Mouse (Mus musculus): ENCODE data around the gene Gm8232. TPM values are rescaled to one million over a fixed set of nuclear protein-coding genes. Genes with fewer than 3 reads are reported as not detected.
"Not testable (repeated sequence)": the region's sequence is repeated elsewhere in the genome, so short reads cannot be mapped to it uniquely, and the experiment has no call there.

Gene Gm8232
- total RNA-seq (2014; rRNA removed) (not detected in 2 replicates), polyA plus RNA-seq (2012; rRNA removed) (not detected in 2 replicates)

DNA sequence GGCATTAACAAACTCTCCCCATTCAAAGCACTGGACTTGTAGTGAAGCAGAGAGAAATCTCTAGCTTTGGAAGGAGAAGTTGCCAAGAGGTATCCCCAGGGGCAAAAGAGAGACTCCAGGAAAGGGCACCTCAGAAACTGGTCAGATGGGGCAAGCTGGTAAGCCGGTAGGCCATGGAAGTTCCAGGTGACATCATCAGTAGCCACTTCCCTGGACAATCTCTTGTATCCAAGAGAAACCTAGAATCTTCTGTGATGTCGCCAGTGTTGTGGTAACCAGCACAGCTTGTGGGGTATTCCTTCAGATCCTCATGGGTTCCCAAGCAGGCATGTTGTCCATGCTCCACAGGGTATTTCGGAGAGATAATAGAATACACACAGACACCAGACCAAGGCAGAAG is at the start of gene Gm8232:
Gene Gm8232 (plus strand): TSS at position 301 of the 400 bp plus-strand sequence.
- not testable (repeated sequence) for H3K4me3 ChIP-seq (ENCODE audit: insufficient read depth, low read depth, low read length); H3K27ac ChIP-seq (replicated peaks; ENCODE audit: insufficient read depth, low read depth, low read length); H3K36me3 ChIP-seq (ENCODE audit: control insufficient read depth, insufficient read depth, low read length); H3K9ac ChIP-seq (ENCODE audit: low read depth, low read length); H3K4me1 ChIP-seq (ENCODE audit: control insufficient read depth, insufficient read depth, low read length); H3K27me3 ChIP-seq (ENCODE audit: control insufficient read depth, insufficient read depth, low read length); H3K79me2 ChIP-seq (ENCODE audit: control insufficient read depth, insufficient read depth, low read length); DNase-seq (ENCODE audit: extremely low read depth, low read depth, low spot score)
- 92% methylated on average over 3 of the region's 3 CpGs for WGBS

DNA sequence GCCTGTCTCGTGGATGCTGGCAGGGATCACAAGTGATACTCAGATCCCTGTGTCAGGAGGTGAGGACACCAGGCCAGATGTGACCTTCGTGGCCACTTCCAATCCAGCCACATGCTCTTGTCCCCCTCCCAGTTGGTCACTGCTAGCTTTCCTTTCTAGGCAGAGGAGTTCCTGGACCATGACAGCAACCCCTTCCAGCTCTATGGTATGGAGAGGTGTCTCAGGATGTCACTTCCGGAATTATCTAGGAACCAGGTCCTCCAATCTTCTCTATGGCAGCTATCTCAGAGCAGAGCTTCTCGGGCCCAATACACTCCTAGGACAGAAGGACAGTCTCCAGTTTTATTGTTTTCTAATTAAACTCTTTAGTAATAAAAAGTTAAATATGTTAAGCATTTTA is 49.2 kb upstream of the Gm8232 start:
- not testable (repeated sequence) for H3K79me2 ChIP-seq (ENCODE audit: control insufficient read depth, insufficient read depth, low read length); H3K27me3 ChIP-seq (ENCODE audit: control insufficient read depth, insufficient read depth, low read length); H3K27ac ChIP-seq (replicated peaks; ENCODE audit: insufficient read depth, low read depth, low read length); DNase-seq (ENCODE audit: extremely low read depth, low read depth, low spot score); H3K9ac ChIP-seq (ENCODE audit: low read depth, low read length); H3K4me3 ChIP-seq (ENCODE audit: insufficient read depth, low read depth, low read length); H3K4me1 ChIP-seq (ENCODE audit: control insufficient read depth, insufficient read depth, low read length); H3K36me3 ChIP-seq (ENCODE audit: control insufficient read depth, insufficient read depth, low read length)
- WGBS, result 77% methylated on average over 4 of the region's 4 CpGs

- H3K4me3 ChIP-seq (ENCODE audit: insufficient read depth, low read depth, low read length), result not testable (repeated sequence)
- no CpG with 5 or more reads among the region's 2 CpGs for WGBS
Observed at GRCm38 (mm10) chr14:44410588-44410987, 22.8 kb upstream of the Gm8232 start, which contains the start of gene Gm3371. Gene Gm3371 (minus strand): TSS chr14:44410688.

More at GRCm38 (mm10) chr14:44410588-44410987, 22.8 kb upstream of the Gm8232 start, which contains the start of gene Gm3371:
- H3K9ac ChIP-seq (ENCODE audit: low read depth, low read length); H3K4me1 ChIP-seq (ENCODE audit: control insufficient read depth, insufficient read depth, low read length); H3K79me2 ChIP-seq (ENCODE audit: control insufficient read depth, insufficient read depth, low read length); H3K36me3 ChIP-seq (ENCODE audit: control insufficient read depth, insufficient read depth, low read length); H3K27me3 ChIP-seq (ENCODE audit: control insufficient read depth, insufficient read depth, low read length); H3K27ac ChIP-seq (replicated peaks; ENCODE audit: insufficient read depth, low read depth, low read length); DNase-seq (ENCODE audit: extremely low read depth, low read depth, low spot score): not testable (repeated sequence)

Other genes starting within 250 kb of the Gm8232 start
- gene Gm8212, start 236.0 kb upstream of the Gm8232 start, total RNA-seq (2014; rRNA removed), result not detected in 2 replicates
- gene Gm8212, start 236.0 kb upstream of the Gm8232 start, polyA plus RNA-seq (2012; rRNA removed), result not detected in 2 replicates
- not detected in 2 replicates for gene 4930503E14Rik, start 220.4 kb upstream of the Gm8232 start, total RNA-seq (2014; rRNA removed)
- gene 4930503E14Rik, start 220.4 kb upstream of the Gm8232 start, polyA plus RNA-seq (2012; rRNA removed), result not detected in 2 replicates
- not detected in 2 replicates for gene Gm8220, start 148.1 kb upstream of the Gm8232 start, total RNA-seq (2014; rRNA removed)
- gene Gm8220, start 148.1 kb upstream of the Gm8232 start, polyA plus RNA-seq (2012; rRNA removed), result not detected in 2 replicates
- not detected in 2 replicates for gene Gm5930, start 95.1 kb upstream of the Gm8232 start, total RNA-seq (2014; rRNA removed)
- not detected in 2 replicates for gene Gm5930, start 95.1 kb upstream of the Gm8232 start, polyA plus RNA-seq (2012; rRNA removed)
- not detected in 2 replicates for gene Gm8229, start 68.3 kb upstream of the Gm8232 start, total RNA-seq (2014; rRNA removed)
- gene Gm8229, start 68.3 kb upstream of the Gm8232 start, polyA plus RNA-seq (2012; rRNA removed), result not detected in 2 replicates
- not detected in 2 replicates for gene Gm3371, start 22.9 kb upstream of the Gm8232 start, total RNA-seq (2014; rRNA removed)
- gene Gm3371, start 22.9 kb upstream of the Gm8232 start, polyA plus RNA-seq (2012; rRNA removed), result not detected in 2 replicates
- not detected in 2 replicates for gene BC061237, start 58.8 kb downstream of the Gm8232 start, total RNA-seq (2014; rRNA removed)
- gene BC061237, start 58.8 kb downstream of the Gm8232 start, polyA plus RNA-seq (2012; rRNA removed), result not detected in 2 replicates
- gene Gm17093, start 84.6 kb downstream of the Gm8232 start, total RNA-seq (2014; rRNA removed), result not detected in 2 replicates
- not detected in 2 replicates for gene Gm17093, start 84.6 kb downstream of the Gm8232 start, polyA plus RNA-seq (2012; rRNA removed)
- not detected in 2 replicates for gene Gm8247, start 149.5 kb downstream of the Gm8232 start, total RNA-seq (2014; rRNA removed)
- not detected in 2 replicates for gene Gm8247, start 149.5 kb downstream of the Gm8232 start, polyA plus RNA-seq (2012; rRNA removed)
- not detected in 2 replicates for gene Gm5624, start 194.3 kb downstream of the Gm8232 start, total RNA-seq (2014; rRNA removed)
- gene Gm5624, start 194.3 kb downstream of the Gm8232 start, polyA plus RNA-seq (2012; rRNA removed), result not detected in 2 replicates